Mouse (Mus musculus): ENCODE results near the gene Traf3.

Gene Traf3

DNA sequence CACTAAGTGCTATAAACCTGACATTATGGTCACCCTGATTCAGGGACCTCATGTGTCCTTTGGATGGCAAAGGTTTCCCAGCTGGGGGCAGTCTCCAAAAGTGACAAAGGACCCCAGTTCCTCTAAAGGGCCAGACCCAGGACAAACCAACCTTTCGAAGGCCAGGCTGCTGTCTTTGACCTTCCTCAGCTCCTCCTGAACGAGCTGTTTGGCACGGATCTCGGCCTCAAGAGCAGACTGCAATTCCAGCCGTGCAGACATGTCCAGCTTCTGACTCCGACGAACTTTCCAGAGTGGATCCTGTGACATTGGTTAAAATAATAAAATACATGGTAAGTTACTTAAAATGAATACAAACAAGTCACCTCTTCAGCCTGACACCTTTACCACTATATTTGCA, 148.1 kb downstream of the Traf3 start:
- no peak for DNase-seq (ENCODE audit: low spot score)
